Mouse (Mus musculus): Measurements from ENCODE around the gene Efcab5.

- TF ChIP-seq POLR2A (IDR thresholded peaks at IDR 0.05; ENCODE audit: borderline replicate concordance, insufficient read depth, low read length) (no peak), CTCF (IDR thresholded peaks at IDR 0.05; ENCODE audit: borderline replicate concordance, insufficient read depth, low read depth, low read length) (no peak)
Measured at GRCm38 (mm10) chr11:77133450-77133849, 55.3 kb downstream of the Efcab5 start.
